Mouse (Mus musculus) ES-Bruce4 (cell line): ENCODE data around the gene Fgf15. TPM values are rescaled to one million over a fixed set of nuclear protein-coding genes. Genes with fewer than 3 reads are reported as not detected.

Experiments
- H3K27ac ChIP-seq: 2 replicates; pipeline ENCODE4 v1.5.1; 2012; ENCODE audit warnings: low read length, inconsistent platforms; ENCODE audit not compliant: insufficient read depth
- H3K27me3 ChIP-seq: 2 replicates; pipeline ENCODE4 v1.6.1; 2012; ENCODE audit warnings: mild to moderate bottlenecking, low read length, inconsistent platforms; ENCODE audit not compliant: control insufficient read depth, poor library complexity, insufficient read depth, severe bottlenecking
- H3K36me3 ChIP-seq: 2 replicates; pipeline ENCODE4 v1.6.1; 2012; ENCODE audit warnings: inconsistent platforms, mild to moderate bottlenecking, low read length, moderate library complexity; ENCODE audit not compliant: control insufficient read depth, poor library complexity, insufficient read depth, severe bottlenecking
- H3K4me1 ChIP-seq: one replicate; pipeline ENCODE4 v1.8.1; 2011; ENCODE audit warnings: low read length; ENCODE audit not compliant: control insufficient read depth, insufficient read depth
- H3K4me3 ChIP-seq: 2 replicates; pipeline ENCODE4 v1.5.1; 2011; ENCODE audit warnings: low read depth, mild to moderate bottlenecking, low read length
- H3K9ac ChIP-seq: 2 replicates; pipeline ENCODE4 v1.6.1; 2012; ENCODE audit warnings: low read depth, mild to moderate bottlenecking, inconsistent platforms; ENCODE audit not compliant: poor library complexity, severe bottlenecking
- H3K9me3 ChIP-seq: replicated peaks from 2 replicates; pipeline ENCODE4 v1.6.1; 2012; ENCODE audit warnings: mild to moderate bottlenecking, low read length, inconsistent platforms; ENCODE audit not compliant: control insufficient read depth, poor library complexity, insufficient read depth, severe bottlenecking
- CTCF ChIP-seq: IDR thresholded peaks from one replicate; pipeline ENCODE4 v1.8.1; 2011; ENCODE audit warnings: low read depth, low read length
- EP300 ChIP-seq: IDR thresholded peaks from 2 replicates; pipeline ENCODE4 v1.6.1; 2011; ENCODE audit warnings: low read depth, low read length; ENCODE audit not compliant: insufficient read depth
- POLR2A ChIP-seq: IDR thresholded peaks from one replicate; pipeline ENCODE4 v1.8.1; 2011; ENCODE audit warnings: low read length; ENCODE audit not compliant: insufficient read depth
- polyA plus RNA-seq: library from polyadenylated mRNA; stranded (reverse); fragments of >200 nt; gene quantifications from 2 replicates; pipeline ENCODE4 v1.2.4, GENCODE M21; 2011; ENCODE audit warnings: low read depth; ENCODE audit not compliant: missing spikeins, insufficient read depth, insufficient read length

Fgf15 gene
- polyA plus RNA-seq, 1 experiment = 3.3 TPM

DNA sequence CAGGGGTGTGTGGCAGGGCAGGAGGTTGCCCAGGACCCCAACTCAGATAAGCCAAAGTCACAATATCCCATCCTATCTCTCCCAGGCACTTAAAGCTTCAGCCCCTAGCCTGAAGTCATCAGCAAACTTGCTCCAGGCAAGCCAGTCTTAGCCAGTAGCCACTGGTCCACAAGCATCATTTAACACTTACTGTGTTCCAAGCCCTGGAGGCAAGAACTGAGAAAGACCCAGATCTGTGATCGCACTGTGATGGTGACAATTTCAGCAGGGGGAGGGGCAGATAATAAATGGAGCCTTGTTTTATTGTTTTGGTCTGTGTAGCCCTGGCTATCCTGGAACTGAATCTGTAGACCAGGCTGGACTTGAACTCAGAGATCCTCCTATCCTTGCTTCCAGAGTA lies 37.6 kb upstream of the Fgf15 start:
- peaks cover 15% of the 10 kb centered on the region for H3K36me3 ChIP-seq
- H3K27me3 ChIP-seq = no peaks in the 10 kb centered on the region
- peak overlapping the region; percentile 95 for H3K27ac ChIP-seq
- peaks cover 13% of the 10 kb centered on the region for H3K4me1 ChIP-seq
- no peak overlapping the region for H3K4me3 ChIP-seq
- no peaks in the 10 kb centered on the region for H3K9me3 ChIP-seq
- no peak for TF ChIP-seq CTCF
- TF ChIP-seq EP300 = peak; percentile 68; the same call in 1 of the 2 replicates
- H3K9ac ChIP-seq = no peak overlapping the region

GRCm38 (mm10) chr7:144861056-144861768 lies 35.1 kb upstream of the Fgf15 start:
- H3K36me3 ChIP-seq = peaks cover 31% of the 10 kb centered on the region
- peak overlapping the region; percentile 93 for H3K9ac ChIP-seq
- no peaks in the 10 kb centered on the region for H3K9me3 ChIP-seq
- H3K4me3 ChIP-seq = peak overlapping the region; percentile 88
- H3K27me3 ChIP-seq = no peaks in the 10 kb centered on the region
- TF ChIP-seq CTCF = no peak
- TF ChIP-seq POLR2A = peak; percentile 97
- peak; percentile 73 for TF ChIP-seq EP300
- peak overlapping the region; percentile 57 for H3K27ac ChIP-seq
- peaks cover 1% of the 10 kb centered on the region for H3K4me1 ChIP-seq

DNA sequence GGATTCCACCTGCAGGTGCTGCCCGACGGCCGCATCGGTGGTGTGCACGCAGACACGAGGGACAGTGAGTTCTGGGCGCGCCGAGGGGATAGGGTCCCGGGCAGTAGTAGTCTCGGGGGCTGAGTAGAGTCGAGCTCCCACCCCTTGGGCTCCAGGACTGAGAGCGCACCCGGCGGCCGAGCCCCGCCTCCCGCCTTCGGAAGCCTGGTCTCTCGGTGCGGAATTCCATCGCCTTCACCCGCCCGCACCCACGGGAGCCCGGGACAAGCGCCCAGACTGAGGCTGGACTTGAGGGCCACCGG lies 34.6 kb upstream of the Fgf15 start:
- no peak for TF ChIP-seq EP300
- TF ChIP-seq POLR2A = no peak
- no peak for TF ChIP-seq CTCF
- no peaks in the 10 kb centered on the region for H3K27me3 ChIP-seq
- H3K4me3 ChIP-seq = peak overlapping the region; percentile 86
- H3K9me3 ChIP-seq = no peaks in the 10 kb centered on the region
- peak overlapping the region; percentile 57; the same call in 1 of the 2 replicates for H3K27ac ChIP-seq
- peaks cover 1% of the 10 kb centered on the region for H3K4me1 ChIP-seq
- H3K9ac ChIP-seq = peak overlapping the region; percentile 93
- H3K36me3 ChIP-seq = peaks cover 31% of the 10 kb centered on the region

DNA sequence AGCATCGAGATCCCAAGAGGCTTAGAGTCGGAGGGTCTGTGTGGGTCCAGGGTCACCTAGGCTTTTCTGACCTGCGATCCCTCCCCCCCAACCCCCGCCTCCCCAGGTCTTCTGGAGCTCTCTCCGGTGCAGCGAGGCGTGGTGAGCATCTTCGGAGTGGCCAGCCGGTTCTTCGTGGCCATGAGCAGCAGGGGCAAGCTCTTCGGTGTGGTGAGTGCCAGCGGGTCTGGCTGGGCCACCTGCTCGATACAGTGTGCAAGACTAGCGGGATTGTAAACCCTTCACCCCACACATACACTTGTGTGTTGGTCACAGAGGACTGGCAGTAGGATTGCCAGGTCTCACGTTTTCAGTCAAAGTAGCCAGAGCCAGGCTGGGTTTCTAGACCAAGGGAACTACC lies 34.2 kb upstream of the Fgf15 start:
- peak overlapping the region; percentile 93 for H3K9ac ChIP-seq

DNA sequence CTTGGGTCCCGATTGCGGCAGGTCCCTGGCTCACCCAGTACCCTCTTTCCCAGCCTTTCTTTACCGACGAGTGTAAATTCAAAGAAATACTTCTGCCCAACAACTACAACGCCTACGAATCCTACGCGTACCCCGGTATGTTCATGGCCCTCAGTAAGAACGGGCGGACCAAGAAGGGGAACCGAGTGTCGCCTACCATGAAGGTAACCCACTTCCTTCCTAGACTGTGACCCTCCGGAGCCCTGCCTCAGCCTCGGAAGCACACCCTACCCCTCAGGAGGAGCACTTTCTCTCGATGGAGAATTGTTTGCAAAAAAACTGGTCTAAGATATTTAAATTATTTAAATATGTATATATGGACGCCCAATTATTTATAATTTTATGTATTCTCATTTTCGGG lies 33.6 kb upstream of the Fgf15 start:
- Histone ChIP-seq H3K9me3 (no peaks in the 10 kb centered on the region), H3K4me3 (peak overlapping the region; percentile 86), H3K9ac (peak overlapping the region; percentile 93), H3K36me3 (peaks cover 31% of the 10 kb centered on the region), H3K27me3 (no peaks in the 10 kb centered on the region), H3K4me1 (peaks cover 7% of the 10 kb centered on the region), H3K27ac (peak overlapping the region; percentile 97)
- TF ChIP-seq EP300 (no peak), POLR2A (no peak)

More for the DNA sequence above, 34.2 kb upstream of the Fgf15 start:
- Histone ChIP-seq H3K9me3 (no peaks in the 10 kb centered on the region), H3K4me3 (peak overlapping the region; percentile 86), H3K27ac (peak overlapping the region; percentile 57; the same call in 1 of the 2 replicates), H3K27me3 (no peaks in the 10 kb centered on the region), H3K4me1 (peaks cover 3% of the 10 kb centered on the region), H3K36me3 (peaks cover 31% of the 10 kb centered on the region)
- TF ChIP-seq EP300 = no peak
- TF ChIP-seq POLR2A = no peak
- TF ChIP-seq CTCF = no peak

GRCm38 (mm10) chr7:144863196-144863595 lies 33.1 kb upstream of the Fgf15 start:
- H3K4me1 ChIP-seq = peaks cover 7% of the 10 kb centered on the region
- H3K27me3 ChIP-seq = no peaks in the 10 kb centered on the region
- peak overlapping the region; percentile 93 for H3K9ac ChIP-seq
- H3K27ac ChIP-seq = peak overlapping the region; percentile 97
- no peaks in the 10 kb centered on the region for H3K9me3 ChIP-seq
- TF ChIP-seq EP300 (no peak), POLR2A (no peak), CTCF (no peak)
- peaks cover 31% of the 10 kb centered on the region for H3K36me3 ChIP-seq
- peak overlapping the region; percentile 92 for H3K4me3 ChIP-seq
